Comparison of ENCODE assay signal across 8 mouse cellular contexts in the genomic region with DNA sequence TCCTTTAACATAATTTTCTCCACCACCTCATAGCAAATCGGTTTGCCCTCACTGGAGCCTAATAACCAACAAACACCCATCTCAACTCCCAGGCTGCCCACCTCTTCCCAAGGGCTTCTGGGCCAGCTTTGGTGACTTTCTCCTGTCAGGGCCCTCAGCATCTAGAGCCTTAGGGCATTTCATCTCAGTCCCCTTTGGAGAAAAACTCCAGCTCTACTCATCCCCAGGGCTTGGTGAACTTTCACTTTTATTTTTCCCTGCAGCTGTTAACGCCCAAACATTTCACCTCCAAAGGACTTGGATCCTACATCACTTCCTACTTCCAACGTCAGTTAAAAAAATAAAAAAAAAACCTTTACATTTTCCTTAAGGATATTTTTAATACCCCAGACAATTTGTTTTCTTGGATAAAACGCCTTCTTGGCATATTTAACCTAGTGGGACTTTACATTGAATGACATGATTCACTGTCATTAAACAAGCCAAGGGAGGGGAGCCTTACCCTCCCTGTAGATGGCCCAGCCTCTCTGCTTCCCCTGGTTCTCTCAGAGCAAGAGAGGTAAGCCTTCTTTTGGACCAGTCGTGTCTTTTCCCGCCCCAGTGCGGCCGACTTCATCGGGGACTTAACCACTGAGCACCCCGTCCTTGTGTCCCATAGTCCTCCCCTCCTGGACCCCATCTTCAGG. TPM values are rescaled to one million over a fixed set of nuclear protein-coding genes. Genes with fewer than 3 reads are reported as not detected.
A peak's percentile ranks its signal among the peaks of the same experiment; 100 is the strongest.
DNase-seq lines count a peak whose midpoint lies in the region; ATAC-seq and TF ChIP-seq lines count a peak whose summit lies in the region.

No protein-coding gene starts in this region.

- no peak for DNase-seq in neural tube, embryonic 11.5 days (ENCODE audit: low spot score)
- no peak for DNase-seq in neural tube, embryonic 10.5 days (ENCODE audit: extremely low spot score, low spot score)
- no peak for DNase-seq in heart, embryonic 10.5 days (ENCODE audit: low spot score)
- no peak for DNase-seq in adrenal gland, postnatal 4 days (ENCODE audit: low spot score in 2 of 2)
- DNase-seq in B cell, adult 2 months, result no peak
- no peak for DNase-seq in ovary, postnatal 14 days (ENCODE audit: low spot score)

- peak overlapping the region; percentile 77; the same call in 1 of the 2 replicates for H3K27ac ChIP-seq in neural tube, embryonic 11.5 days (ENCODE audit: low read depth, low read length)
- H3K27ac ChIP-seq in heart, embryonic 10.5 days, result peak overlapping the region; percentile 99
- H3K27ac ChIP-seq in liver, embryonic 12.5 days, result peak overlapping the region; percentile 38
- no peak overlapping the region for H3K27ac ChIP-seq in olfactory bulb, adult 2 months (ENCODE audit: insufficient read depth, low read depth, low read length)

- H3K4me3 ChIP-seq in neural tube, embryonic 11.5 days (ENCODE audit: low read depth, low read length), result peak overlapping the region; percentile 73
- peak overlapping the region; percentile 82 for H3K4me3 ChIP-seq in heart, embryonic 10.5 days
- H3K4me3 ChIP-seq in liver, embryonic 12.5 days, result peak overlapping the region; percentile 68
- peak overlapping the region; percentile 34 for H3K4me3 ChIP-seq in olfactory bulb, adult 2 months (ENCODE audit: insufficient read depth, low read depth, low read length)

- H3K36me3 ChIP-seq in neural tube, embryonic 11.5 days (ENCODE audit: control insufficient read depth, insufficient read depth, low read length), result no peaks in the 10 kb centered on the region
- H3K36me3 ChIP-seq in heart, embryonic 10.5 days, result no peaks in the 10 kb centered on the region
- no peaks in the 10 kb centered on the region for H3K36me3 ChIP-seq in liver, embryonic 12.5 days

- peak overlapping the region; percentile 56 for H3K9ac ChIP-seq in neural tube, embryonic 11.5 days (ENCODE audit: low read length)
- peak overlapping the region; percentile 59 for H3K9ac ChIP-seq in liver, embryonic 12.5 days

- peak overlapping the region; percentile 93 for H3K4me2 ChIP-seq in neural tube, embryonic 11.5 days (ENCODE audit: low read depth)
- H3K4me2 ChIP-seq in liver, embryonic 12.5 days, result peak overlapping the region; percentile 88

- H3K9me3 ChIP-seq in neural tube, embryonic 11.5 days (ENCODE audit: control insufficient read depth, low read length), result no peaks in the 10 kb centered on the region
- no peaks in the 10 kb centered on the region for H3K9me3 ChIP-seq in heart, embryonic 10.5 days
- no peaks in the 10 kb centered on the region for H3K9me3 ChIP-seq in liver, embryonic 12.5 days (replicated peaks)

- no peak; the same call in 1 of the 2 replicates for ATAC-seq in neural tube, embryonic 11.5 days (ENCODE audit: insufficient read depth, low FRiP score, low TSS enrichment)
- peak; percentile 48; the same call in 1 of the 2 replicates for ATAC-seq in liver, embryonic 12.5 days

- no peak for TF ChIP-seq CTCF in olfactory bulb, adult 2 months (IDR thresholded peaks at IDR 0.05; ENCODE audit: insufficient read depth, low read depth, low read length)

- H3K27me3 ChIP-seq in neural tube, embryonic 11.5 days (ENCODE audit: control insufficient read depth, insufficient read depth, low read length), result no peaks in the 10 kb centered on the region
- no peaks in the 10 kb centered on the region for H3K27me3 ChIP-seq in heart, embryonic 10.5 days (ENCODE audit: insufficient read depth, poor library complexity, severe bottlenecking)
- H3K27me3 ChIP-seq in liver, embryonic 12.5 days (replicated peaks), result peaks cover 79% of the 10 kb centered on the region

- H3K4me1 ChIP-seq in neural tube, embryonic 11.5 days (ENCODE audit: control insufficient read depth, insufficient read depth, low read length), result peaks cover 7% of the 10 kb centered on the region
- peaks cover 27% of the 10 kb centered on the region for H3K4me1 ChIP-seq in heart, embryonic 10.5 days
- peaks cover 38% of the 10 kb centered on the region for H3K4me1 ChIP-seq in liver, embryonic 12.5 days
- H3K4me1 ChIP-seq in olfactory bulb, adult 2 months (ENCODE audit: control insufficient read depth, insufficient read depth, low read length), result peaks cover 17% of the 10 kb centered on the region

- no peak for TF ChIP-seq POLR2A in olfactory bulb, adult 2 months (IDR thresholded peaks at IDR 0.05; ENCODE audit: insufficient read depth, low read depth, low read length)

- WGBS in neural tube, embryonic 11.5 days, result 12% methylated on average over 10 of the region's 10 CpGs
- 10% methylated on average over 10 of the region's 10 CpGs for WGBS in heart, embryonic 10.5 days
- WGBS in liver, embryonic 12.5 days (ENCODE audit: insufficient replicate concordance), result 13% methylated on average over 10 of the region's 10 CpGs
- WGBS in olfactory bulb, adult 2 months, result 44% methylated on average over 10 of the region's 10 CpGs

RNA-seq across cellular contexts. Expression of gene Tcf7l2, which starts 0.7 kb away (rescaled TPM):
- polyA plus RNA-seq in neural tube, embryonic 11.5 days (2014; fragmentation: Nextera tagmentation; extraction: Ambion mirVana), result 60.5 and 60.6 TPM in 2 replicates
- polyA plus RNA-seq in heart, embryonic 10.5 days (2016; fragmentation: Nextera tagmentation; extraction: Ambion mirVana), result 53.2 and 61.8 TPM in 2 replicates
- polyA plus RNA-seq in liver, embryonic 12.5 days (2016; fragmentation: Nextera tagmentation; extraction: Ambion mirVana), result 22.9 and 23.0 TPM in 2 replicates
- polyA plus RNA-seq in olfactory bulb, adult 2 months (2012; ENCODE audit: insufficient read depth, insufficient read length, low replicate concordance, missing spikeins), result not detected in 2 replicates
- total RNA-seq in adrenal gland, postnatal 4 days (2021), result 10 to 100 TPM; 42.6 to 42.7 TPM

Comparison
In these comparisons a context has a peak if more than half of its experiments do, and no peak if none do; other contexts are left out.
1. RNA of gene Tcf7l2, which starts 0.7 kb away (polyA plus RNA-seq): 53.2 to 61.8 TPM in heart, embryonic 10.5 days, 60.5 to 60.6 TPM in neural tube, embryonic 11.5 days and 22.9 to 23.0 TPM in liver, embryonic 12.5 days; not detected in olfactory bulb, adult 2 months; every median in the first group is over 10 times any median in the second.
2. Peak in every context shown above with its lines, with median percentiles within 50 percentile points of each other: H3K4me3 ChIP-seq.